ENCODE assay signal across 8 mouse cellular contexts in the genomic region with DNA sequence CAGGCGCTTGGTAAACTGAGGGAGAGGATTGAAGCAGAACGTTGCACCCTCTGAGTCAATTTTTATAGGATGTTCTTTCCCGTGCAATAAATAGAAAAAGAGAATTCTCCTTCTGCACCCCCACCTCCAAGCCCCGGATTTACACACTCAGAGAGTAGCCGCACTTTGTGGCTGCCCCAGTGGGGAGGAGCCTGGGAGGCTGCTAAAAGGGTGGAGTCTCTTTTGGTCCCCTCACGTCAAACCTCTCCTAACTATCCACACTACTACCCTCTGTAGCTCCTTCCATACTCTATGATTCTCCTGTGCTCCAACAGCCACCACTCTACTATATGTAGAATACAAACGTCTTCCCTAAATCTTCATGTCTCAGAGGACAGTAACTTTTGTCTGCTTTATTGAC. TPM values are rescaled to one million over a fixed set of nuclear protein-coding genes. Genes with fewer than 3 reads are reported as not detected.
A peak's percentile ranks its signal among the peaks of the same experiment; 100 is the strongest.
DNase-seq lines count a peak whose midpoint lies in the region; ATAC-seq and TF ChIP-seq lines count a peak whose summit lies in the region.

No protein-coding gene starts in this region.

- H3K9ac ChIP-seq in heart, postnatal 0 days (replicated peaks; ENCODE audit: low read depth, low read length), result no peak overlapping the region
- peak overlapping the region; percentile 84 for H3K9ac ChIP-seq in hindbrain, embryonic 16.5 days (ENCODE audit: low read depth, low read length)
- peak overlapping the region; percentile 62; the same call in 1 of the 2 replicates for H3K9ac ChIP-seq in midbrain, embryonic 15.5 days

- no peak for TF ChIP-seq EP300 in heart, postnatal 0 days (IDR thresholded peaks at IDR 0.05; ENCODE audit: low read depth)

- H3K4me3 ChIP-seq in heart, postnatal 0 days (ENCODE audit: low read depth, low read length), result peak overlapping the region; percentile 58
- peak overlapping the region; percentile 86 for H3K4me3 ChIP-seq in cortical plate, adult 2 months (ENCODE audit: insufficient read depth, low read length)
- H3K4me3 ChIP-seq in hindbrain, embryonic 16.5 days (ENCODE audit: low read length), result peak overlapping the region; percentile 60
- H3K4me3 ChIP-seq in midbrain, embryonic 15.5 days, result peak overlapping the region; percentile 53

- ATAC-seq in heart, postnatal 0 days (ENCODE audit: insufficient read depth, low read depth), result no peak
- ATAC-seq in hindbrain, embryonic 16.5 days, result peak; percentile 3; the same call in 1 of the 2 replicates
- no peak for ATAC-seq in midbrain, embryonic 15.5 days (replicated peaks)

- TF ChIP-seq POLR2A in cortical plate, adult 2 months (IDR thresholded peaks at IDR 0.05; ENCODE audit: extremely low read depth, insufficient read depth, low read length), result no peak

- no peak for DNase-seq in heart, postnatal 0 days (ENCODE audit: low spot score)
- no peak for DNase-seq in heart, adult 9 months (ENCODE audit: low spot score in 2 of 2)
- no peak for DNase-seq in adrenal gland, postnatal 25 days
- no peak for DNase-seq in urinary bladder, adult 18-20 months (ENCODE audit: low spot score in 2 of 2)
- DNase-seq in layer of hippocampus, postnatal 36 days, result no peak

- TF ChIP-seq CTCF in heart, postnatal 0 days (IDR thresholded peaks at IDR 0.05; ENCODE audit: low read depth), result no peak
- no peak for TF ChIP-seq CTCF in cortical plate, adult 2 months (IDR thresholded peaks at IDR 0.05; ENCODE audit: extremely low read depth, insufficient read depth, low read length)

- no peaks in the 10 kb centered on the region for H3K9me3 ChIP-seq in heart, postnatal 0 days (replicated peaks; ENCODE audit: control insufficient read depth, low read length)
- no peaks in the 10 kb centered on the region for H3K9me3 ChIP-seq in hindbrain, embryonic 16.5 days (ENCODE audit: control insufficient read depth, low read length)
- H3K9me3 ChIP-seq in midbrain, embryonic 15.5 days, result no peaks in the 10 kb centered on the region

- H3K36me3 ChIP-seq in heart, postnatal 0 days (replicated peaks; ENCODE audit: control insufficient read depth, insufficient read depth, low read length), result no peaks in the 10 kb centered on the region
- no peaks in the 10 kb centered on the region for H3K36me3 ChIP-seq in hindbrain, embryonic 16.5 days (ENCODE audit: control insufficient read depth, insufficient read depth, low read length)
- H3K36me3 ChIP-seq in midbrain, embryonic 15.5 days (replicated peaks), result no peaks in the 10 kb centered on the region

- H3K4me2 ChIP-seq in heart, postnatal 0 days (ENCODE audit: low read depth, low read length), result peak overlapping the region; percentile 90
- H3K4me2 ChIP-seq in hindbrain, embryonic 16.5 days (ENCODE audit: low read length), result peak overlapping the region; percentile 71
- H3K4me2 ChIP-seq in midbrain, embryonic 15.5 days, result peak overlapping the region; percentile 67

- WGBS in heart, postnatal 0 days, result 29% methylated on average over 7 of the region's 7 CpGs
- WGBS in hindbrain, embryonic 16.5 days, result 30% methylated on average over 7 of the region's 7 CpGs
- WGBS in midbrain, embryonic 15.5 days, result 26% methylated on average over 7 of the region's 7 CpGs

- no peak overlapping the region for H3K27ac ChIP-seq in heart, postnatal 0 days (ENCODE audit: low read depth)
- H3K27ac ChIP-seq in cortical plate, adult 2 months (ENCODE audit: insufficient read depth, low read length), result no peak overlapping the region
- peak overlapping the region; percentile 76 for H3K27ac ChIP-seq in hindbrain, embryonic 16.5 days (ENCODE audit: low read depth, low read length)
- peak overlapping the region; percentile 83; the same call in 1 of the 2 replicates for H3K27ac ChIP-seq in midbrain, embryonic 15.5 days

- H3K27me3 ChIP-seq in heart, postnatal 0 days (ENCODE audit: control insufficient read depth, insufficient read depth, low read length), result no peaks in the 10 kb centered on the region
- H3K27me3 ChIP-seq in hindbrain, embryonic 16.5 days (replicated peaks; ENCODE audit: control insufficient read depth, insufficient read depth, low read length), result no peaks in the 10 kb centered on the region
- H3K27me3 ChIP-seq in midbrain, embryonic 15.5 days (replicated peaks), result no peaks in the 10 kb centered on the region

- peaks cover 7% of the 10 kb centered on the region for H3K4me1 ChIP-seq in heart, postnatal 0 days (ENCODE audit: control insufficient read depth, insufficient read depth)
- H3K4me1 ChIP-seq in cortical plate, adult 2 months (ENCODE audit: control insufficient read depth, insufficient read depth, low read length), result peaks cover 8% of the 10 kb centered on the region; the same call in 1 of the 2 replicates
- H3K4me1 ChIP-seq in hindbrain, embryonic 16.5 days (ENCODE audit: control insufficient read depth, insufficient read depth, low read depth, low read length), result peaks cover 17% of the 10 kb centered on the region
- H3K4me1 ChIP-seq in midbrain, embryonic 15.5 days, result peaks cover 25% of the 10 kb centered on the region

RNA-seq across cellular contexts. Expression of gene Gsdme, which starts 1.4 kb away (rescaled TPM):
- 3.0 TPM in 1 of 2 replicates, not detected in the other for total RNA-seq in heart, postnatal 0 days (2014; rRNA removed; ENCODE audit: low replicate concordance)
- 27.1 and 29.4 TPM in 2 replicates for polyA plus RNA-seq in heart, postnatal 0 days (2015; fragmentation: Nextera tagmentation; extraction: Ambion mirVana)
- 10.9 and 13.7 TPM in 2 replicates for polyA plus RNA-seq in cortical plate, adult 2 months (2012; rRNA removed)
- polyA plus RNA-seq in hindbrain, embryonic 16.5 days (2015; fragmentation: Nextera tagmentation; extraction: Ambion mirVana), result 79.7 and 81.7 TPM in 2 replicates
- 78.0 and 85.3 TPM in 2 replicates for polyA plus RNA-seq in midbrain, embryonic 15.5 days (2015; fragmentation: Nextera tagmentation; extraction: Ambion mirVana)
- total RNA-seq in adrenal gland, postnatal 25 days (2021), result 2.0 TPM in 2 replicates
- 10 to 100 TPM; 10.0 to 10.3 TPM for total RNA-seq in layer of hippocampus, postnatal 36 days (2021)

Comparison
In these comparisons a context has a peak if more than half of its experiments do, and no peak if none do; other contexts are left out.
1. H3K27ac ChIP-seq: peak in hindbrain, embryonic 16.5 days (single experiment) and midbrain, embryonic 15.5 days (single experiment); none in heart, postnatal 0 days (single experiment) and cortical plate, adult 2 months (single experiment).
2. Peak in every context shown above with its lines, with median percentiles within 50 percentile points of each other: H3K4me2 ChIP-seq and H3K4me3 ChIP-seq.